Mouse (Mus musculus) hindbrain, embryonic 14.5 days (tissue): ENCODE measurements around the gene Rmdn3. TPM values are rescaled to one million over a fixed set of nuclear protein-coding genes. Genes with fewer than 3 reads are reported as not detected.

ENCODE experiments used
- polyA plus RNA-seq: library from polyadenylated mRNA; unstranded; fragments of >200 nt; fragmentation: Nextera tagmentation; extraction: Ambion mirVana; gene quantifications from 2 replicates; pipeline ENCODE4 v1.2.1, GENCODE M21; 2014

Rmdn3 gene
- polyA plus RNA-seq, 1 experiment from 2014 or later = 39.1 TPM

Other genes with a start within 250 kb of the Rmdn3 start
- gene Chst14, start 230.5 kb downstream of the Rmdn3 start, polyA plus RNA-seq = 7.7 and 8.7 TPM in 2 replicates
- 36.0 and 36.5 TPM in 2 replicates for gene Ccdc32, start 127.6 kb downstream of the Rmdn3 start, polyA plus RNA-seq
- 3.6 and 3.9 TPM in 2 replicates for gene Rpusd2, start 122.2 kb downstream of the Rmdn3 start, polyA plus RNA-seq
- 6.6 and 8.3 TPM in 2 replicates for gene Knl1, start 109.9 kb downstream of the Rmdn3 start, polyA plus RNA-seq
- gene Rad51, start 44.2 kb downstream of the Rmdn3 start, polyA plus RNA-seq = 8.3 and 11.6 TPM in 2 replicates
- gene Gchfr, start 10.7 kb upstream of the Rmdn3 start, polyA plus RNA-seq = 14.3 and 15.1 TPM in 2 replicates
- 0.40 and 0.66 TPM in 2 replicates for gene Gm14137, start 17.5 kb upstream of the Rmdn3 start, polyA plus RNA-seq
- gene Zfyve19, start 51.6 kb upstream of the Rmdn3 start, polyA plus RNA-seq = 51.7 and 61.7 TPM in 2 replicates
- 20.1 and 21.5 TPM in 2 replicates for gene Dnajc17, start 51.8 kb upstream of the Rmdn3 start, polyA plus RNA-seq
- gene Ppp1r14d, start 72.9 kb upstream of the Rmdn3 start, polyA plus RNA-seq = not detected in 2 replicates
- 0.78 and 0.90 TPM in 2 replicates for gene Spint1, start 80.3 kb upstream of the Rmdn3 start, polyA plus RNA-seq
- 20.9 and 26.9 TPM in 2 replicates for gene Rhov, start 114.2 kb upstream of the Rmdn3 start, polyA plus RNA-seq
- gene Vps18, start 131.7 kb upstream of the Rmdn3 start, polyA plus RNA-seq = 19.3 and 19.7 TPM in 2 replicates
- gene Dll4, start 168.8 kb upstream of the Rmdn3 start, polyA plus RNA-seq = 3.9 and 4.8 TPM in 2 replicates
- gene Chac1, start 194.2 kb upstream of the Rmdn3 start, polyA plus RNA-seq = 8.8 and 10.3 TPM in 2 replicates